Mouse (Mus musculus): ENCODE measurements at regions not wholly inside any gene's neighbourhood (a gene's known extent, or its start where the extent isn't known, plus 50 kb on each side); places are given as distances from the start of the nearest gene placed in this dataset.

GRCm38 (mm10) chr1:186379938-186380847 is 263.1 kb upstream of the Lyplal1 start:
- no peak for DNase-seq (ENCODE audit: low read depth, low spot score)

GRCm38 (mm10) chr1:186376906-186377623 is 260.0 kb upstream of the Lyplal1 start:
- no peak for DNase-seq (ENCODE audit: low read depth, low spot score)

GRCm38 (mm10) chr1:186374009-186374649 is 257.0 kb upstream of the Lyplal1 start:
- DNase-seq (ENCODE audit: low read depth, low spot score), result no peak

GRCm38 (mm10) chr1:186373386-186373785 is 256.3 kb upstream of the Lyplal1 start:
- DNase-seq (ENCODE audit: low read depth, low spot score), result no peak

- DNase-seq (ENCODE audit: low read depth, low spot score), result no peak
Observed at GRCm38 (mm10) chr1:186372770-186373353, 255.8 kb upstream of the Lyplal1 start.

GRCm38 (mm10) chr1:186363356-186363755 is 246.2 kb upstream of the Lyplal1 start:
- no peak for DNase-seq (ENCODE audit: low read depth, low spot score)

GRCm38 (mm10) chr1:186358011-186358670 is 241.0 kb upstream of the Lyplal1 start:
- no peak for DNase-seq (ENCODE audit: low read depth, low spot score)

GRCm38 (mm10) chr1:186354742-186355141 is 237.6 kb upstream of the Lyplal1 start:
- no peak for DNase-seq (ENCODE audit: low read depth, low spot score)

- no peak for DNase-seq (ENCODE audit: low read depth, low spot score)
Observed at GRCm38 (mm10) chr1:186354072-186354471, 237.0 kb upstream of the Lyplal1 start.

GRCm38 (mm10) chr1:186350381-186350780 is 233.3 kb upstream of the Lyplal1 start:
- no peak for DNase-seq (ENCODE audit: low read depth, low spot score)

- no peak for DNase-seq (ENCODE audit: low read depth, low spot score)
Observed at GRCm38 (mm10) chr1:186349966-186350365, 232.9 kb upstream of the Lyplal1 start.

- DNase-seq (ENCODE audit: low read depth, low spot score), result no peak
Observed at GRCm38 (mm10) chr1:186347413-186348147, 230.5 kb upstream of the Lyplal1 start.

- no peak for DNase-seq (ENCODE audit: low read depth, low spot score)
Observed at GRCm38 (mm10) chr1:186345449-186345848, 228.3 kb upstream of the Lyplal1 start.

- DNase-seq (ENCODE audit: low read depth, low spot score), result no peak
Observed at GRCm38 (mm10) chr1:186342931-186343506, 225.9 kb upstream of the Lyplal1 start.

GRCm38 (mm10) chr1:186342391-186342790 is 225.3 kb upstream of the Lyplal1 start:
- DNase-seq (ENCODE audit: low read depth, low spot score), result no peak

GRCm38 (mm10) chr1:186341878-186342277 is 224.8 kb upstream of the Lyplal1 start:
- DNase-seq (ENCODE audit: low read depth, low spot score), result no peak

GRCm38 (mm10) chr1:186340701-186341100 is 223.6 kb upstream of the Lyplal1 start:
- no peak for DNase-seq (ENCODE audit: low read depth, low spot score)

GRCm38 (mm10) chr1:186317285-186317684 is 200.2 kb upstream of the Lyplal1 start:
- DNase-seq (ENCODE audit: low read depth, low spot score), result no peak

- DNase-seq (ENCODE audit: low read depth, low spot score), result no peak
Observed at GRCm38 (mm10) chr1:186314180-186314579, 197.1 kb upstream of the Lyplal1 start.

- no peak for DNase-seq (ENCODE audit: low read depth, low spot score)
Observed at GRCm38 (mm10) chr1:186312698-186313097, 195.6 kb upstream of the Lyplal1 start.
